ENCODE assay signal across 22 mouse cellular contexts in the genomic region with DNA sequence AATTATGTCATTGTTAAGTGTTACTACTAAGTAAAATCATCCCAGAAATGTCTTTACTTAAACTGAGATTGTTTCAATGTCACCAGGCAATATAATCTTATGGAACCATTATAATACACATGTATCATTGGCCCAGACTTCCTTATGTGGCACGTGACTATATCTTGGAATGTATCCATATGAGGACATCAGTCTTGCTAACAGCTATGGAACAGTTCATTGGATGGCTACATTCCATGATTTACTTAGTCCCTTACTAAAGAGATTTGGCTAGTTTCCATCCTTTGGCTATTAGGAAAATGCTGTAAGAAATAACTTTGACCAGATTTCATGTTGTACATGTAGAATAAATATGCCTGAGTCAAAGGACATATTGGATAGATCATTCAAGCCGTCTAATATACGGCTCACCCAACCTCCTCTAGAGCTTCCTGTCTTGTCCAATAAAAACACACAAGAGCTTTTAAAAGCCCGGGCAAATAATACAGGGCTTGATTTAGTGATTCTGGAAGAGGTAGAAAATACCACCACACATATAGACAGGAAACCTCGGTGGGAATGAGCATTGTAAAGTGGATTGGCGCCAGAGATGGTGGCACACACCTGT. TPM values are rescaled to one million over a fixed set of nuclear protein-coding genes. Genes with fewer than 3 reads are reported as not detected.
DNase-seq lines count a peak whose midpoint lies in the region; ATAC-seq and TF ChIP-seq lines count a peak whose summit lies in the region.
"Had no signal": no experiment of that assay in that cellular context is flagged by ENCODE, and none has a peak within 500 bp of the region (broad histone marks: within the 10 kb centered on the region; RNA-seq: fewer than 3 reads in every experiment).

No protein-coding gene starts in this region.

- TF ChIP-seq CTCF in midbrain, postnatal 0 days (IDR thresholded peaks at IDR 0.05): no peak

- H3K27ac ChIP-seq in kidney, embryonic 16.5 days (ENCODE audit: low read length): no peak overlapping the region
- no peak overlapping the region for H3K27ac ChIP-seq in midbrain, embryonic 11.5 days (ENCODE audit: low read depth, low read length)
- no peak overlapping the region for H3K27ac ChIP-seq in midbrain, postnatal 0 days (ENCODE audit: low read depth, low read length)
- no peak overlapping the region for H3K27ac ChIP-seq in limb, embryonic 15.5 days
- H3K27ac ChIP-seq: embryonic facial prominence, embryonic 15.5 days; forebrain, embryonic 10.5 days; heart, embryonic 13.5 days; hindbrain, embryonic 15.5 days; intestine, embryonic 15.5 days had no signal

- H3K4me1 ChIP-seq in kidney, embryonic 16.5 days (ENCODE audit: insufficient read depth, low read length): peaks cover 3% of the 10 kb centered on the region; the same call in 1 of the 2 replicates
- H3K4me1 ChIP-seq in midbrain, embryonic 11.5 days (ENCODE audit: control insufficient read depth, insufficient read depth, low read length): no peaks in the 10 kb centered on the region
- H3K4me1 ChIP-seq in midbrain, postnatal 0 days (ENCODE audit: insufficient read depth, low read length): no peaks in the 10 kb centered on the region
- H3K4me1 ChIP-seq in limb, embryonic 15.5 days: peaks cover 3% of the 10 kb centered on the region; the same call in 1 of the 2 replicates
- H3K4me1 ChIP-seq: embryonic facial prominence, embryonic 15.5 days; forebrain, embryonic 10.5 days; heart, embryonic 13.5 days; hindbrain, embryonic 15.5 days; intestine, embryonic 15.5 days; megakaryocyte, embryonic 14.5 days had no signal

- peak; percentile 49; the same call in 1 of the 2 replicates for ATAC-seq in kidney, embryonic 16.5 days (ENCODE audit: low FRiP score, low TSS enrichment)
- ATAC-seq in midbrain, embryonic 11.5 days (ENCODE audit: low FRiP score): no peak
- ATAC-seq in midbrain, postnatal 0 days (ENCODE audit: low FRiP score): no peak
- ATAC-seq in limb, embryonic 15.5 days (ENCODE audit: insufficient number of reproducible peaks, low FRiP score, low TSS enrichment, low read depth): 0 out of 2 replicates have a peak, but pooled peaks have one; percentile 35
- ATAC-seq: activated CD4-positive, CD25-positive, alpha-beta regulatory T cell, adult 4 months; intestine, embryonic 15.5 days; midbrain, embryonic 16.5 days had no signal

- no peaks in the 10 kb centered on the region for H3K36me3 ChIP-seq in kidney, embryonic 16.5 days (ENCODE audit: insufficient read depth, low read length)
- no peaks in the 10 kb centered on the region for H3K36me3 ChIP-seq in midbrain, embryonic 11.5 days (ENCODE audit: control insufficient read depth, insufficient read depth, low read length)
- H3K36me3 ChIP-seq in midbrain, postnatal 0 days (ENCODE audit: insufficient read depth, low read length): no peaks in the 10 kb centered on the region
- no peaks in the 10 kb centered on the region for H3K36me3 ChIP-seq in limb, embryonic 15.5 days
- H3K36me3 ChIP-seq: embryonic facial prominence, embryonic 15.5 days; forebrain, embryonic 10.5 days; heart, embryonic 13.5 days; hindbrain, embryonic 15.5 days; intestine, embryonic 15.5 days had no signal

- H3K9me3 ChIP-seq in kidney, embryonic 16.5 days (ENCODE audit: low read length): no peaks in the 10 kb centered on the region
- H3K9me3 ChIP-seq in midbrain, embryonic 11.5 days (ENCODE audit: control insufficient read depth, low read length): no peaks in the 10 kb centered on the region
- no peaks in the 10 kb centered on the region for H3K9me3 ChIP-seq in midbrain, postnatal 0 days (ENCODE audit: low read length)
- no peaks in the 10 kb centered on the region for H3K9me3 ChIP-seq in limb, embryonic 15.5 days
- H3K9me3 ChIP-seq: embryonic facial prominence, embryonic 15.5 days; forebrain, embryonic 10.5 days; heart, embryonic 13.5 days; hindbrain, embryonic 15.5 days; intestine, embryonic 15.5 days had no signal

- H3K4me2 ChIP-seq in kidney, embryonic 16.5 days (replicated peaks; ENCODE audit: low read depth, low read length): no peak overlapping the region
- no peak overlapping the region for H3K4me2 ChIP-seq in midbrain, embryonic 11.5 days
- H3K4me2 ChIP-seq in midbrain, postnatal 0 days (ENCODE audit: low read depth, low read length, poor library complexity, severe bottlenecking): no peak overlapping the region
- H3K4me2 ChIP-seq in limb, embryonic 15.5 days: no peak overlapping the region
- H3K4me2 ChIP-seq: embryonic facial prominence, embryonic 15.5 days; heart, embryonic 13.5 days; hindbrain, embryonic 15.5 days; intestine, embryonic 15.5 days had no signal

- no peak overlapping the region for H3K9ac ChIP-seq in kidney, embryonic 16.5 days (replicated peaks; ENCODE audit: low read length)
- no peak overlapping the region for H3K9ac ChIP-seq in midbrain, embryonic 11.5 days (ENCODE audit: low read length)
- H3K9ac ChIP-seq in midbrain, postnatal 0 days (replicated peaks; ENCODE audit: low read length, poor library complexity, severe bottlenecking): no peak overlapping the region
- H3K9ac ChIP-seq in limb, embryonic 15.5 days: no peak overlapping the region
- H3K9ac ChIP-seq: embryonic facial prominence, embryonic 15.5 days; heart, embryonic 13.5 days; hindbrain, embryonic 15.5 days; intestine, embryonic 15.5 days had no signal

- H3K4me3 ChIP-seq in kidney, embryonic 16.5 days (ENCODE audit: low read length): no peak overlapping the region
- H3K4me3 ChIP-seq in midbrain, embryonic 11.5 days (ENCODE audit: low read depth, low read length): no peak overlapping the region
- no peak overlapping the region for H3K4me3 ChIP-seq in midbrain, postnatal 0 days (ENCODE audit: low read depth, low read length)
- no peak overlapping the region for H3K4me3 ChIP-seq in limb, embryonic 15.5 days
- H3K4me3 ChIP-seq: embryonic facial prominence, embryonic 15.5 days; forebrain, embryonic 10.5 days; heart, embryonic 13.5 days; hindbrain, embryonic 15.5 days; intestine, embryonic 15.5 days; megakaryocyte, embryonic 14.5 days had no signal

- no peak for DNase-seq in kidney, adult 11 months
- DNase-seq in midbrain, embryonic 11.5 days (ENCODE audit: low spot score, missing footprints): peak; percentile 17
- DNase-seq in midbrain, postnatal 0 days (ENCODE audit: low spot score): no peak
- no peak for DNase-seq in B cell, adult 2 months
- DNase-seq in frontal cortex, postnatal 25 days (ENCODE audit: low spot score in 2 of 2): no peak
- DNase-seq: adrenal gland, postnatal 14 days; cerebellum, adult 11-12 months; cerebellum, postnatal 14 days; heart, postnatal 4 days; kidney, postnatal 14 days; lung, adult 2 months; thymus, adult 18-20 months had no signal

- WGBS in kidney, embryonic 16.5 days: 60% methylated on average over 6 of the region's 6 CpGs
- 90% methylated on average over 6 of the region's 6 CpGs for WGBS in midbrain, embryonic 11.5 days
- 90% methylated on average over 6 of the region's 6 CpGs for WGBS in midbrain, postnatal 0 days
- WGBS in limb, embryonic 15.5 days: 44% methylated on average over 6 of the region's 6 CpGs

- no peaks in the 10 kb centered on the region for H3K27me3 ChIP-seq in kidney, embryonic 16.5 days (ENCODE audit: insufficient read depth, low read length)
- no peaks in the 10 kb centered on the region for H3K27me3 ChIP-seq in midbrain, embryonic 11.5 days (ENCODE audit: control insufficient read depth, insufficient read depth, low read length)
- H3K27me3 ChIP-seq in midbrain, postnatal 0 days (ENCODE audit: insufficient read depth, low read length): no peaks in the 10 kb centered on the region
- no peaks in the 10 kb centered on the region for H3K27me3 ChIP-seq in limb, embryonic 15.5 days
- H3K27me3 ChIP-seq: embryonic facial prominence, embryonic 15.5 days; heart, embryonic 13.5 days; hindbrain, embryonic 15.5 days; intestine, embryonic 15.5 days had no signal

RNA-seq across cellular contexts. Expression of gene Stk24, which starts 34.9 kb away (rescaled TPM):
- polyA plus RNA-seq in kidney, embryonic 16.5 days (2015; fragmentation: Nextera tagmentation; extraction: Ambion mirVana): 34.8 and 38.0 TPM in 2 replicates
- polyA plus RNA-seq in midbrain, embryonic 11.5 days (2014; fragmentation: Nextera tagmentation; extraction: Ambion mirVana): 40.4 and 43.5 TPM in 2 replicates
- total RNA-seq in midbrain, postnatal 0 days (2014; rRNA removed): 19.5 and 22.3 TPM in 2 replicates
- 9.8 and 12.8 TPM in 2 replicates for polyA plus RNA-seq in midbrain, postnatal 0 days (2015; fragmentation: Nextera tagmentation; extraction: Ambion mirVana)
- polyA plus RNA-seq in limb, embryonic 15.5 days (2015; fragmentation: Nextera tagmentation; extraction: Ambion mirVana): 34.9 and 42.0 TPM in 2 replicates

Comparison
In these comparisons a context has a peak if more than half of its experiments do, and no peak if none do; other contexts are left out.
1. ATAC-seq: peak in kidney, embryonic 16.5 days (single experiment) and limb, embryonic 15.5 days (single experiment); none in midbrain, embryonic 11.5 days (single experiment) and midbrain, postnatal 0 days (single experiment).